Mouse (Mus musculus): ENCODE measurements around the gene Mtg2.

Mtg2 gene

DNA sequence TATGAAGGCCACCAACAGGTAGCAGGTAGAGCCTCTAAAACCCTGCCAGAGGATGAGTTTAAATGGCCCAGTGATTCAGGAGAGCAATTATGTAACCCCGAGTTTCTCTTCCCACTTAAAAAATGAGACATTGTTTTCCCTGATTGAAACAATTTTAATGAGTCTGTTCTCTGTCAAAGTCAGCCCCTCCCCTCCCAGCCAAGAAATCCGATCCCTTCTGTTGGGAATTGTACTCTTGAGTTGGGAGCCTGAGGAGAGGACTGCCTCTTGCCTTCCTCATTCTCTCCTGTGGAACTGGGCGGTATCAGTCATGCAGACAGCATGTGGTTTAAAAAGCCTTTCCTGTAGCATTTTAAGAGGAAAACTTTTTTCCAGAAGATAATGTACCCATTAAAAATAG is 14.2 kb downstream of the Mtg2 start:
- POLR2A ChIA-PET, result interaction anchor here in 2 of 4 experiments (1.1 to 9.3 kb wide), 11 partner anchors 7 to 151 kb away, joined by 3 to 62 read pairs (median 3); partner anchors contain the start of genes Mtg2 (in 2 of the 2), Osbpl2 (in 2 of the 2) and Hrh3 (in 1 of the 2)

DNA sequence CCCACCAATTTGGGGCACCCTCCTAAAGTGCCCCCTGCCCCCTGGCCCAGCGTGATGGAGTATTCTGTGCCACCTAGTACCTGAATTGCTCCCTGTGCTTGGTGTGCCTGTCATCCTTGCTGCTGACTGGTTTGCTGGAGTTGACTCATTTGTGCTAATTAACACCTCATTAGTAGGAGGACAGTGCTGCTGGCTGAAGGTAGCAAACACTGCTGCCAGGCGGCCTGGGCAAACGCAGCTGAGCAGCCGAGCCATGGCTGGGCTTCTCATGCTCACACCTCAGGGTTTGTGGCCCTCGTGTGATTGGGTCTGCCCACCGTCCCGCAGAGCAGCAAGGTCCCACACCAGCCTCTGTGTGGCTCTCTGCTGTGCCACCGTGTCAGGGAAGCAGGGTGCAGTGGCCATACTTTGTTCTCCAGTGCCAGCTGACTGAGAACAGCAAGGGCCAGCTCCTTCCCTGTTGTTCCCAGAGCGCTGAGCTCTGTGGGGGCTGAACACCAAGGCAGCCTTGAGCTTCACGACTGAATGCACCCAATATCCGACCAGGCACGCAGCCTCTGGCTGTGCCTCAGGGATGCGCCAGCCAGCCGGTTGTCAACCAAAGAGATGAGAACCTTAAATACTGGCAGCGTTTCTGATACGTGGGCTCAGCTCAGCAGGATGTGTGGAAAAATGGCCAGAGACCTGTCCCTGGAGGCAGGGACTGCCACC is 15.7 kb downstream of the Mtg2 start:
- POLR2A ChIA-PET, result interaction anchor here in 2 of 4 experiments (0.6 to 9.3 kb wide), 14 partner anchors 8 to 102 kb away, joined by 3 to 62 read pairs (median 4); partner anchors contain the start of genes Hrh3 (in 1 of the 2), Lsm14b (in 1 of the 2), Mtg2 (in 1 of the 2) and Osbpl2 (in 1 of the 2)
- CTCF ChIA-PET, result interaction anchor here in 2 of 4 experiments (1.8 to 4.8 kb wide), 4 partner anchors 9 to 44 kb away, joined by 5 to 22 read pairs (median 6); partner anchors contain the start of genes Psma7 (in 1 of the 2) and Ss18l1 (in 1 of the 2)

More for the DNA sequence above, 14.2 kb downstream of the Mtg2 start:
- CTCF ChIA-PET, result interaction anchor here in 2 of 4 experiments (1.1 to 4.8 kb wide), 3 partner anchors 17 to 33 kb away, joined by 3 to 22 read pairs (median 5); no protein-coding TSS in a partner anchor

DNA sequence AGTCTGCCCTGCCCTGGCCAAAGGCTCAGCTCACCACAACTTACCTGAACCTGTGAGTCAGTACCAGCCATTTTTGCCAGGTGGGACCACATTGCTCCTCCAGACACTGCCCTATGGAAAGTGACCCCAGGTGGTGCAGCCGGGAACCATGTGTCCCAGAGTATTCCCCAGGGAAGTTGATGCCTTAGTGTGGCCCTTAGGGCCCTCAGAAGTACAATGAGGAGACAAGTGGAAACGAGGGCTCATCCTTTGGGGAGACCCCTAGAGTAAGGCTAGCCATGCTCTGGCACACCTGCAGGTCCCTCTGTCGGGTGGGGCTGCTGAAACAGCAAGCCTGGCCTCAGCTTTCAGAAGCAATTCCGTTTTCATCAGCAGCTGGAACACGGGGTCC is 16.2 kb downstream of the Mtg2 start:
- ChIA-PET CTCF (interaction anchor here in 2 of 4 experiments (1.8 to 4.8 kb wide), 4 partner anchors 9 to 44 kb away, joined by 5 to 22 read pairs (median 6); partner anchors contain the start of genes Psma7 (in 1 of the 2) and Ss18l1 (in 1 of the 2)), POLR2A (interaction anchor here in 2 of 4 experiments (1.0 to 9.3 kb wide), 11 partner anchors 9 to 125 kb away, joined by 3 to 62 read pairs (median 6); partner anchors contain the start of genes Hrh3 (in 1 of the 2), Lsm14b (in 1 of the 2), Mtg2 (in 1 of the 2) and Osbpl2 (in 1 of the 2))

DNA sequence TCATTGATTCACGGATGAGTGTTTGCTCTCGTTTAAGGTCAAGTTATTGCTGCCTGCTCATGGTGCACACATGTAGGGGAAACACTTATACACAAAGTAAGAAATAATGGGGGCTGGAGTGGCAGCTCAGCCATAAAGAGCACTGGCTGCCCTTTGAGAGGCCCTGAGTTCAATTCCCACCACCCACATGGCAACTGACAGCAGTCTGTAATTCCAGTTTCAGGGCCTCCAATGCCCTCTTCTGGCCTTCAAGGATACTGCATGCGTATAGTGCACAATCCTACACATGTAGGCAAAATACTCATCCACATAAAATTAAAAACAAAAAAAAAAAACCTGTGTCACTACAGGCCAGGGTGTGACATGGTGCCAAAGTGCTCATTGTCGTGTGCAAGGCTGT is 17.1 kb downstream of the Mtg2 start:
- POLR2A ChIA-PET, result interaction anchor here in 2 of 4 experiments (1.0 to 9.3 kb wide), 7 partner anchors 10 to 147 kb away, joined by 3 to 62 read pairs (median 6); partner anchors contain the start of genes Hrh3 (in 1 of the 2) and Mtg2 (in 1 of the 2)
- CTCF ChIA-PET, result interaction anchor here in 2 of 4 experiments (0.7 to 4.8 kb wide), 2 partner anchors 9 to 36 kb away, joined by 5 to 22 read pairs; no protein-coding TSS in a partner anchor

DNA sequence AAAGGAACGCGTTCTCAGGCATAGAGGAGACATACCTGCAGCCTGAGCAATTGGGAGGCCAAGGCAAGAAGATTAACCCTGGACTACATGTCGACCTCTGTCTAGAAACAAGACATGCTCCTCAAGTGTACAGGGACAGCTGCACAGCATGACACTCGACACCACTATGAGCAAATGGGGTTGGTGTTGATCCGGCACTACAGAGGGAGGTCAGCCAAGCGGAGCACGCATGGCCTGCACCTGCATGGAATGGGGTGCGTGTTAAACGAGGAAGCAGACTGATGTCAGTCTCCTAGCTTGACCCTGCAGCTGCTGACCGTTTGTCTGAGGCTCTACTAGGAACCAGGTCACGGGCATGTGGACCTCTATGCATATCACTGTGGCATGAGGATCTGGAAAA is 19.9 kb downstream of the Mtg2 start:
- POLR2A ChIA-PET, result interaction anchor here in 1 of 4 experiments (0.6 to 2.2 kb wide), 2 partner anchors 12 to 13 kb away, joined by 4 to 6 read pairs; no protein-coding TSS in a partner anchor
- CTCF ChIA-PET, result interaction anchor here in 1 of 4 experiments (1.2 kb wide), 1 partner anchor 161 kb away, joined by 3 read pairs; no protein-coding TSS in a partner anchor

DNA sequence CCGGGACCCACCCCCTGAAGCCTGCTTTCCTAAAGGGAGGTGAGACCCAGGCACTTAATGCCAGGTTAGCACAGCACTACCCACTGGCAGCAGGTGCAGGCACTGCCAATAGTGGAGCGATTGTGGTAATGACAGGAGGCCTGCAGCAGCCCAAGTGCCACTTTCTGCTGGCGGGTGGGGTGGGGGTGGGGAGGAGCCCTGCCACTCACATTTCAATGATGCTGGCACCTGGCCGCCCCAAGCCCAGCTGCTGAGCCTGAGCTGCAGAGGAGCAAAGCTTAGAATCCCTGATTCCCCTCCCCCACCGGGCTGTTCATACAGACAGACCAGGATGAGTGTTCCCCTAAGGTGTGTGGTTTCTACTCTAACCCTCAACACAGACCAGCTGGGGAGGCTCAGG is 25.3 kb downstream of the Mtg2 start:
- POLR2A ChIA-PET, result interaction anchor here in 3 of 4 experiments (0.6 to 3.4 kb wide), 7 partner anchors 10 to 162 kb away, joined by 3 to 10 read pairs (median 3); no protein-coding TSS in a partner anchor
- CTCF ChIA-PET, result interaction anchor here in 2 of 4 experiments (1.2 kb wide), 2 partner anchors 11 to 75 kb away, joined by 3 to 4 read pairs; no protein-coding TSS in a partner anchor

DNA sequence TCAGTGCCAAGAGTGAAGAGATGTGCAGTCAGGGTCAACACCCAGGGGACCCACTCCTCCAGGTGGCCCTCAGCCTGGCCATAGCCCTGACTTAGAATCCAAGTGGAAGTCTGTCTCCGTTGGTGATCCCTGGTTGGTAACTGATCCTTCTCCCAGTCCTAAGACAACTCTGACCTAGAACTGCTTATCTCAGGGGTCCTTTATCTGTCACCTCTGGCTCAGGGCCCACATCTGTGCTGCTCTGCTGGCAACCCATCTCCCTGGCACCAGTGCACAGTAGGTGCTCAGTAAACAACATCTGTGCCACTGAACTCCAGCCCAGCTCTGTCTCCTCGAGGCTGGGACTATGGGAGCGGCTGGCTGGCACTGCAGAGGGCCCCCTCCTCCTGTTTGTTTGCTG is 27.2 kb downstream of the Mtg2 start:
- CTCF ChIA-PET, result interaction anchor here in 3 of 4 experiments (0.6 to 1.1 kb wide), 5 partner anchors 11 to 183 kb away, joined by 3 to 4 read pairs (median 3); no protein-coding TSS in a partner anchor
- POLR2A ChIA-PET, result interaction anchor here in 1 of 4 experiments (0.6 to 9.4 kb wide), 4 partner anchors 14 to 27 kb away, joined by 3 to 102 read pairs (median 8); partner anchors contain the start of genes Mtg2 and Osbpl2

DNA sequence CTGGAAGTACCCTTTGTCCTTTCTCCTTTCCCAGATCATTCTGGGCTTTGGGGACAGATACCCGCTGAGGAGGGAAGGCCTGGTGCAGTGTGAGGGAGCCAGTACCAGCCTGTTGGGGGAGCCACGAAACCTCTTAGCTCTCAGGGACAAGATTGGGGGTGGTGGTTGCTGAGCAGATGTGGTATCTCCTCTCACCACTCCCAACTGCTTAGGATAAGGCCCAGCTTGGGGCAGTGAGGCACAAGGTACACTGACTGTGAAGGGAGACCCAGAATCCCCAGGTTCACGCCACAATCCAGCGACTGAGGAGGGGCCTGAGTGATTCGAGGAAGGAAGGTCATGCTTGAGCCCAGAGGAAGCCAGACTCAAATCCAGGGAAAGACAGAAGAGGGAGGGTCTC is 27.8 kb downstream of the Mtg2 start:
- ChIA-PET POLR2A (interaction anchor here in 2 of 4 experiments (0.6 to 9.4 kb wide), 9 partner anchors 10 to 57 kb away, joined by 3 to 102 read pairs (median 3); partner anchors contain the start of genes Osbpl2 (in 2 of the 2) and Mtg2 (in 1 of the 2)), CTCF (interaction anchor here in 2 of 4 experiments (0.6 to 1.3 kb wide), 4 partner anchors 11 to 154 kb away, joined by 3 to 4 read pairs (median 4); no protein-coding TSS in a partner anchor)

DNA sequence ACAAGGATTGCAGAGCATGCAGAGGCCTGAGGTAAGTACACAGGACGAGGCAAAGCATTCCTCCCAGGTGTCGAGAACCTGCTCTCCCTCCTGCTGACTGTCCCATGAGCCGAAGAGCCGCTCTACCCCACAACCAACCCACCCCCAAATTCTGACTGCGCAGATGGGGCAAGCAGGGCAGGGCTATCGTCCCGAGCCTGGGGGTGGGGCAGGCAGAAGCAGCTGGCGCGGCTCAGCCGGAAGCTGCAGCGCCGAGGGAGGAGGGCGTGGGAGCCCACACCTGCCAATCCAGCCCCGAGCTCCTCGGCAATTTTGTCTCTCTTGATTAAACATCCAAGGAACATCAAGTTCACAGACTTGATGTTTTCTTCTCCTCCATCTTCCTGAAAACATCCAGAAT is 29.1 kb downstream of the Mtg2 start:
- CTCF ChIA-PET, result interaction anchor here in 3 of 4 experiments (0.7 to 1.8 kb wide), 8 partner anchors 10 to 418 kb away, joined by 3 to 6 read pairs (median 4); no protein-coding TSS in a partner anchor
- POLR2A ChIA-PET, result interaction anchor here in 2 of 4 experiments (0.6 to 9.4 kb wide), 12 partner anchors 15 to 193 kb away, joined by 3 to 102 read pairs (median 4); partner anchors contain the start of genes Osbpl2 (in 2 of the 2), Adrm1 (in 1 of the 2) and Rps21 (in 1 of the 2)

DNA sequence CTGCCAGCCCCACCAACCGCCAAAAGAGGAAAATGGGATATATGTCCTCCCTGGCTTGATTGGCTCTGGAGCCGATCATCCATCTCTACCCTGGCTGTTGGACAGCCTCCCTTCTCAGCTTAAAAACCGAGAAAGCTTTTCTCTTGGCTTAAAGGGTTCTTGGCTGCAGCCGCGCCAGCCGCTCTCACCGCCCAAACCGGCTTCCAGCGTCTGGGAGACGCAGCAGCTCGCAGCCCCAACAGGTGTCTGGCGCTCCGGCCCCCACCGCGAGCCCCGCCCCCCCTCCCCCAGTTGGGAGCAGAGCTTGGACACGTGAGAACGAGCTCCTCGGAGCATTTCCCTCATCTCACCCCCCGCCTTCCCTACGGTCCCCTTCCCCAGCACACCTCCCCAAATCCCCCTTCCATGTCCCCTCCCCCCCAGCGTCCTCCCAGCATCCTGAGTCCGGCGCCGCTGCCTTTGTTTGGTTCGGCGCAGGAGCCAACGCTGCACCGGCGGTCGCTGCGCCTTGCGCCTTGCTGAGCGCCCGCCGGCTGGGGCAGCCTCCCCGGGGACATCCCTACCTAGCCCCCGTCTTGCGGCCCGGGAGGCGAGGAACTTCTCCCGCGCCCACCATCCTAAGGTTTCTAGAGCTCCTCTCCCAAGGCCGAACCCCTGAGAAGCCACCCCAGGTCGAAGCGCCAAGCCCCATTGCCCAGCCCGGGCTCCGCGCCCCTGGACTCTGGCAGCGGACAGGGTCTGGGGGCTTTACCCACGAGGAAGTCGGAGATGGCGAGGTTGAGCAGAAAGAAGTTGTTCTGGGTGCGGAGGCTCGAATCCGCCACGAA is 33.0 kb downstream of the Mtg2 start:
- POLR2A ChIA-PET, result interaction anchor here (0.5 to 9.4 kb wide), 26 partner anchors 9 to 556 kb away, joined by 3 to 102 read pairs (median 4); partner anchors contain the start of genes Rps21 (in 3 of the 4), Osbpl2 (in 2 of the 4), Lsm14b (in 1 of the 4) and Mtg2 (in 1 of the 4)
- CTCF ChIA-PET, result interaction anchor here in 3 of 4 experiments (0.5 to 2.3 kb wide), 9 partner anchors 15 to 369 kb away, joined by 3 to 6 read pairs (median 4); partner anchors contain the start of gene Osbpl2 (in 1 of the 3)

DNA sequence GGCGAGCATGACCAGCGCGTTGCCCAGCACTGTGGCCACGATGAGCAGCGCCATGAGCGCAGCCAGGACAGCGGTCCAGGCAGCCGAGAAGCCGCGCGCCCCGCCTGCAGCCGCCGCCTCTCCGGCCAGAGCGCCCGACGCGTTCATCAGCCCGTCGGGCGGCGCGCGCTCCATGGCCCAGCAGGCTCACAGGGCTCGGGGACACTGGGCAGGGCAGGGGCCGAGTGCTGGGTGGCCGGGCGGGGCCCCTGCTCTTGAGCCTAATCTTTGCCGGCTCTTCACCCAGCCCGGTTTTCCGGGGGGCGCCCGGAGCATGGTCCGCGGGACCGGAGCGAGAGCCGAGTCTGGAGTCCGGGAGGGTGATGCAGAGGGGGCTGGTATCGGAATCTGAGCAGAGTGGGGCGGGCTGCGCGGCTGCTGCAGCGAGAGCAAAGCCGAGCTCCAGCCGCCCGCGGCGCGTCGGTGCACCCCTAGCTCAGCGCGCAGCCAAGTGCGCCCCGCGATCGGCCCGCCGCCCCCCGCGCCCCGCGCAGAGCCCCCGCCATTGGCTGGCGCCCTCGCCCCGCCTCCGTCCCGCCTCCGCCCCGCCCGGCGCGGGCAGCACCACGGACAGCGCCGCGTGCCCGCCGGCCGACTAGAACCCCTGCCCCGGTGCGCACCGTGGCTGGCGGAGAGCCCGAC is 33.7 kb downstream of the Mtg2 start, which contains the start of gene Hrh3:
Gene Hrh3, minus strand, starts transcription at position 511 of the 681 bp plus-strand sequence.
- POLR2A ChIA-PET, result interaction anchor here in 3 of 4 experiments (0.5 to 9.4 kb wide), 24 partner anchors 7 to 557 kb away, joined by 3 to 102 read pairs (median 4); partner anchors contain the start of genes Osbpl2 (in 3 of the 3), Rps21 (in 3 of the 3), Mtg2 (in 2 of the 3) and Psma7 (in 1 of the 3)
- CTCF ChIA-PET, result interaction anchor here (0.6 to 1.5 kb wide), 13 partner anchors 12 to 368 kb away, joined by 3 to 6 read pairs (median 4); partner anchors contain the start of genes Gata5 (in 1 of the 4), Mtg2 (in 1 of the 4) and Osbpl2 (in 1 of the 4)

DNA sequence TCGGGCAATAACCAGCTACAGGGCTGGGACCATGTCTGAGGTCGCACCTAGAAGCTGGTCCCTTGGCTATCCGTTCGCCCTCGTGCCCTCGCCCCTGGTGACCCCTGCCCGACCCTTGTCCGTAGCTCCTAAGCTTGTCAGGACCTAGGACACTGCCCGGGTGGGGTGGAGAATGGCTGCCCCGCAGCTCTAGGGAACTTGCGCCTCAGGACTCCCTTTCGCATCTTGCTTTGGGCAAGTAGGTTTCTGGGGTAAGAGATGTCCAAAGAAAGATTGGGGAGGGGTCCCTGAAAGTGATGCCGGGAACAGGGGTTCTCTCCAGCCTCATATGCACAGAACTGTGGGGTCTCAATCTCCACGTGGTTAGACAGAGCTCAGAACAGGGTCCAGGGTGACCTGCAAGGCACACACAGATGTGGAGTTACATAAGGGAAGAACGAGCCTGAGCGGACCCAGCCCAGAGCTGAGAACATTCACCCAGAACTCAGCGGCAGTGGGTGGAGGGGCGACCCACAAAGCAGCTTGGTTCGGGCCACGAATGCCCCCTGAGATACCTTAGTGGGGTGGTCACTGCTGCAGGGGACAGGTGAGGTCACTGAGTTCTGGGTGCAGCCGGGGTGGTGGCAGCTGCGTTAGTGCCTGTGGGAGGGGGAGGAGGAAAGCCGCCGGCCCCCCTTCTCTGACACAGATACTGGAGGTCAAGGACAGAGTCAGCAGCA is 34.4 kb downstream of the Mtg2 start:
- CTCF ChIA-PET, result interaction anchor here (0.6 to 1.5 kb wide), 13 partner anchors 11 to 368 kb away, joined by 3 to 6 read pairs (median 4); partner anchors contain the start of genes Gata5 (in 1 of the 4), Mtg2 (in 1 of the 4) and Osbpl2 (in 1 of the 4)
- POLR2A ChIA-PET, result interaction anchor here in 3 of 4 experiments (0.6 to 9.4 kb wide), 21 partner anchors 8 to 153 kb away, joined by 3 to 102 read pairs (median 4); partner anchors contain the start of genes Osbpl2 (in 3 of the 3), Rps21 (in 3 of the 3), Mtg2 (in 2 of the 3) and Psma7 (in 1 of the 3)

DNA sequence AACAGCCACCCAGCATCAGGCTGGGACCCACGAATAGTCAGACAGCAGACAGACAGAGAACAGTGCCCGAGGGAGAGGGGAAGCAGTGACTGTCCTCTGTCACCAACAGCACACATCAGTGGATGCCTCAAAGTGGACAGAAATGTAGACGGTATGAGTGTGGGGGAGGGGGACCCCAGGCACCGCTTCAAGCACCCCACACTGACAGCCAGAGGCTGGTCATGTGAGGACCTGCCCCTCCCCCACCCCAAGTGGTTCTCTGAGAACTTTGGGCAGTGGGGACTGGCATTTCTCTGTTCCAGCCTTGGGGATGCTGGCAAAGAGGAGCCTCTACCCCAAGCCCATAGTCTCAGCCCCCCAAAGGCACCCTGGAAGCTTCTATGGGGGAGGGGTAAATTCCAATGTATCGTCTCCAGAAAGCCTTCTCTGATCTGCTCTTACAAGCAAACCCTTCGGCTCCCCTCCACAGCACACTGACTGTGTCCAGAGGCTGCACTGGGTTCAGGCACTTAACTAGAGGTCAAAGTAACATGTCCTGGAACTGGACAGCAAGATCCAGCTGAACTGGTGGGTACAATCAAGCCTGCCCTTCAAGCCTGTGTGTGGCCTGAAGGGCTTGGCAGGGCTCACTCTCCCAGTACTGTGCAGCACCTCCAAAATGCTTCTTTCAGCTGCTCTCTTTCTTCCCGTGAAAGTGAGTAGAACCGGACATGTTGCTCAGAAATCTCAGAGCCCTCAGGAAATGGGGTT is 35.2 kb downstream of the Mtg2 start:
- POLR2A ChIA-PET, result interaction anchor here in 3 of 4 experiments (0.7 to 9.4 kb wide), 8 partner anchors 9 to 56 kb away, joined by 3 to 102 read pairs (median 4); partner anchors contain the start of genes Osbpl2 (in 3 of the 3) and Mtg2 (in 1 of the 3)
- CTCF ChIA-PET, result interaction anchor here in 3 of 4 experiments (0.7 to 1.4 kb wide), 6 partner anchors 10 to 721 kb away, joined by 3 to 8 read pairs (median 3); partner anchors contain the start of genes Gata5 (in 1 of the 3) and Mtg2 (in 1 of the 3)

DNA sequence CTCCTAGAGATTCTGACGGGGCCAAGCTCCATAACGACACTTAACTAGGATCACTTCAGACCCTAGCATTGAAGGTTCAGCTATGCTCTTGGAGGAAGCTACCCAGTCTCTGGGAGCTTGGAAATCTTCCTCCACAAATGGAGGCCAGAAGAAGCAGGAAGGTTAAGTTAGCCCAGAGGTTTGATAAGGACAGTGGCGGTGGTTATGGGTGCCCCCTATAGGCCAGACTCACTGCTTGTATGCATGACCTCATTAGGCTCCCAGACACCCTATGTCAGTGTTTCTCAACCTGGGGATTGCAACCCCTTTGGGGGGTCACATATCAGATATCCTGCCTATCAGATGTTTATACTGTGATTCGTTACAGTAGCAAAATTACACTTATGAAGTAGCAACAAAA is 36.7 kb downstream of the Mtg2 start:
- ChIA-PET CTCF (interaction anchor here (0.6 to 4.0 kb wide), 7 partner anchors 10 to 483 kb away, joined by 3 to 12 read pairs (median 4); no protein-coding TSS in a partner anchor), POLR2A (interaction anchor here in 3 of 4 experiments (0.6 to 9.4 kb wide), 3 partner anchors 9 to 12 kb away, joined by 3 to 102 read pairs (median 98); partner anchors contain the start of gene Osbpl2 (in 3 of the 3))
